Mouse (Mus musculus) cerebellum, postnatal 14 days (tissue): Measurements from ENCODE around the gene Tmem126b.

Experiments
- DNase-seq, 2 experiments: peaks; one replicate each; pipeline ENCODE4 v3.0.0; 2021; ENCODE audit warnings: mixed read lengths in 2 of 2

The Tmem126b gene

GRCm38 (mm10) chr7:90475793-90476312 is at the start of gene Tmem126b:
Gene Tmem126b, minus strand, starts transcription at chr7:90476001.
- peak; percentile 99 for DNase-seq

GRCm38 (mm10) chr7:90512293-90512692 is 36.5 kb upstream of the Tmem126b start:
- DNase-seq, result peak in 1 of 2 experiments; percentile 39

- DNase-seq, result peak in 1 of 2 experiments; percentile 4
Measured at GRCm38 (mm10) chr7:90508124-90508523, 32.3 kb upstream of the Tmem126b start.

DNA sequence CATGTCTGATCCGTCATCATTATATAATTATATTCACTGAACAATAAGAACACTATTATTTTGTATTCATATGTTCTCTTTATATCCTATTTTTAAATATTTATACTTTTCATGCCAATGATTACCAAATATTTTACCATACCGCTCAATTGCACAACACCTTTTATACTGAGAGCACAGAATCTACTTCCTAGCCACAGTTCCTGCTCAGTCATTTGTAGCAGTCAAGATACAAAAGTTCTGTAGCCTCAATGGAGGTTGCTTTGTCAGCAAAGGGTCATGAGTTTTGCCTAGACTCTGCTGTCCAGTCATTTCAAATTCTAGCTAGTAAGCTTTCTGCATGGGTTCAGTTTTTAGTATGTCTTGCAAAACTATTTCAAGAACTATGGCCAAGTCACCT is 6.8 kb upstream of the Tmem126b start:
- DNase-seq, result no peak

GRCm38 (mm10) chr7:90476313-90477245 is 778 bp upstream of the Tmem126b start, which contains the start of gene Dlg2:
Gene Dlg2, plus strand, starts transcription at chr7:90476672.
- peak; percentile 23 to 49 for DNase-seq

DNA sequence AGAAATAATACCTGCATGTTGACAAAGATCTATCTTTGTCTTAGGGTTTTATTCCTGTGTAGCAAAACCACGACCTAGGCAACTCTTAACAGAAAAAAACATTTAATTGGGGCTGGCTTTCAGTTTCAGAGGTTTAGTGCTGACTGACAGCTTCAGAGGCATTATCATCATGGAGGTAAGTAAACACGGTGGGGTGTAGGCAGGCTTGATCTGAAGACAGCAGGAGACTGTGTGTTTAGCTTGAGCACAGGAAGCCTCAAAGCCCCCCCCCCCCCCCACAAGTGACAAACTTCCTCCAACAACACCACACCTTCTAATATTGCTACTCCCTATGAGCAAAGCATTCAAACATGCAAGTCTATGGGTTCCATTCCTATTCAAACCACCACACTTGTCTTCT is 2.3 kb downstream of the Tmem126b start:
- DNase-seq, result no peak

- no peak for DNase-seq
Measured at GRCm38 (mm10) chr7:90461441-90461840, 14.4 kb downstream of the Tmem126b start.

GRCm38 (mm10) chr7:90460930-90461329 is 14.9 kb downstream of the Tmem126b start:
- DNase-seq, result peak in 1 of 2 experiments; percentile 38

DNA sequence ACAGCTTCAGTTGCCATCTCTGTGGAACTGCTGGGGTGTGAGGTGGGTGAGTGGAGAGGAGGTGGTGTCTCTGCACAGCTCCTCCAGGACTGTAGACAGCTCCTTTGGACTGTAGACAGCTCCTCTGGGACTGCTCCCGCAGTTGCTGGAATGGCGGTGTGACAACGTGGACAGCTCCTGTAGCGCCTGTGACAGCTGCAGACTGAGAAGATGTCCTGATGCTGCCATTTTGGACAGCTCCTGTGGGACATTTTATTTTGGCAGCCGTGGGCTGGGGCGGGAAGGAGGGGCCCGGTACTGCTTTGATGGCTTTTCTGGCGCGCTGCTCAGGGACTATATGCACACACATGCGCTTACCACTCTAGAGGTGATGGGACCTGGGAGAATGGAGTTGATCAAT is 15.5 kb downstream of the Tmem126b start:
- no peak for DNase-seq

- peak in 1 of 2 experiments; percentile 27 for DNase-seq
Measured at GRCm38 (mm10) chr7:90457517-90457916, 18.3 kb downstream of the Tmem126b start.

DNA sequence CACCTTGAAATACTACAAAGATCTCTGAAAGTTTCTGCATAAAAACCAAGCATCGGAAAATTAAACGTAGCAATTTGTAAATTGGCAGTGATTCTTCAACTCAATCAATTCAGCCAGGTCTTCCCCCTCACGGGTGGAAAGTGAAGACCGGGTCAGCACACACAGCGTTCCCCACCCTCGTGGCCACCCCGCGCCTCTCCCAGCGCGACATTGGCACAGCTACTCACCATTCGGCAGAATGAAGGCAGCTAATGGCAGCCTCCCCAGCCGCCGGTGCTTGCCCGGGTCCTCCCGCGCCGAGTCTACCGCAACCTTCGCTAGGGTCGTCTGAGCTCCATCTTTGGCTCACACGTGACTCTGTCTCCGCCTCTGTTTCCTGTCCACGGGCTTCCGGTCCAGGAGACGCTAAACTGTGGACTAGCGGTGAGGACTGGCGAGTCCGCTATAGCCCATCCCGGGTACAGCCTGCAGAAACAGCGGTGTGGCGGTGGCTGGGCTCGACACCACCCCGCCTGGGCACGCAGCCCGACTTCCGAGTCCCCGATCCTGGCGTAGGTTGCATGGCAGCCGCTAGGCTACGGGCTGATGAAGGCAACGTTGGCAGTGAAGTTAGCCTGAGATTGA is 18.8 kb downstream of the Tmem126b start, which contains the start of gene Tmem126a:
Gene Tmem126a (minus strand): TSS at position 385 of the 624 bp plus-strand sequence.
- peak; percentile 90 to 95 for DNase-seq

DNA sequence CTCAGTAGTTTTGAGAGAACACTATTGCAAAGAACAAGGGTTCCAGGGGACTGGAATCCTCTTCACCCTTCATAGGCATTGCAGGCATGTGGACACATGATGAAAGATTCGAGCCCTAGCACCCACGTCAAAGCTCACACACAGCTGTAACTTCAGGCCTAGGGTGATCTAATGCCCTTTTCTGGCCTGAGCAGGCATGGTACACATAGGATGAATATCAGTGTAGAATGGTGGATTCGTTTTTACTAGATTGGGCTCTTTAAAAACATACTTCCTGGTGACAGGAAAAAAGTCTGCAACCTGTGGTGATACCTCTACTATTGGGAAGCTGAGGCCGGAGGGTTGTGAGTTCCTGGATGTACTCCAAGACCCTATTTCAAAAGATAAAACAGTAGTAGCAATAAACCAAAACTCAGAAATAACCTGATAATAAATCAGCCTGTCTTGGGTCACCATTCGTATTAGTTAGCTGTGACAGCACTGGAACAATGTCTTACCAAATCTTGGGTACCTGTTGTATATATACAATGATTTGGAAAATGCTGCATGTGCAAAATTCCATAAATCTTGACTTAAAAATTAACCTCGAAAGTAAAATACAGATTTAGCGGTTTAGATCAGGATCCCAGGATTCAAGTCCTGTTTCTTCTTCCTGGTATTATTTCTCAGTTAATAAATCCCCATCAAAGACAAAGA is 19.5 kb downstream of the Tmem126b start:
- DNase-seq, result no peak

GRCm38 (mm10) chr7:90444206-90444605 is 31.6 kb downstream of the Tmem126b start:
- peak in 1 of 2 experiments; percentile 32 for DNase-seq

DNA sequence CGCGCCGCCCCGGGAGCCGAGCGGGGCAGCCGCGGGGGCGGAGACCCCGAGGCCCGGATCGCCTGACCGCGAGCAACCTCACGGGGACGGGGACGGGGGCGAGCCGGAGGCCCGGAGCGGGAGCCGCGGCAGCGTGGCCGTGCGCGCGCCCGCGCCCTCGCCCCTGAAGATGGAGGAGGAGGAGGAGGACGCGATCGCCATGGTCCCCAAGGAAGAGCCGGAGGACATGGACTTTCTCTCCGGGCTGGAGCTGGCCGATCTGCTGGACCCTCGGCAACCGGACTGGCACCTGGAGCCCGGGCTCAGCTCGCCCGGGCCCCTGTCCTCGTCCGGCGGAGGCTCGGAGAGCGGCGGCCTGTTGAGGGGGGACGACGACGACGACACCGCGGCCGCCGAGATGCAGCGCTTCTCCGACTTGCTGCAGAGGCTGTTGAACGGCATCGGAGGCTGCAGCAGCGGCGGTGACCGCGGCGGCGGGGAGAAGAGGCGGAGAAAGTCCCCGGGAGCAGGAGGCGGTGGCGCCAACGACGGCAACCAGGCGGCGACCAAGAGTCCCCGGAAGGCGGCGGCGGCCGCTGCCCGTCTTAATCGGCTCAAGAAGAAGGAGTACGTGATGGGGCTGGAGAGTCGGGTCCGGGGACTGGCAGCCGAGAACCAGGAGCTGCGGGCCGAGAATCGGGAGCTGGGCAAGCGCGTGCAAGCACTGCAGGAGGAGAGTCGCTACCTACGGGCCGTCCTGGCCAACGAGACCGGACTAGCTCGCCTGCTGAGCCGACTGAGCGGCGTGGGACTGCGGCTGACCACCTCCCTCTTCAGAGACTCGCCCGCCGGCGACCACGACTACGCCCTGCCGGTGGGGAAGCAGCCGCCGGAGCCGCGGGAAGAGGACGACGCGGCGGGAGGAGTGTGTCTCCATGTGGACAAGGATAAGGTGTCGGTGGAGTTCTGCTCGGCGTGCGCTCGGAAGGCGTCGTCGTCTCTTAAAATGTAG is 32.4 kb downstream of the Tmem126b start:
- DNase-seq, result peak; percentile 81 to 87

DNA sequence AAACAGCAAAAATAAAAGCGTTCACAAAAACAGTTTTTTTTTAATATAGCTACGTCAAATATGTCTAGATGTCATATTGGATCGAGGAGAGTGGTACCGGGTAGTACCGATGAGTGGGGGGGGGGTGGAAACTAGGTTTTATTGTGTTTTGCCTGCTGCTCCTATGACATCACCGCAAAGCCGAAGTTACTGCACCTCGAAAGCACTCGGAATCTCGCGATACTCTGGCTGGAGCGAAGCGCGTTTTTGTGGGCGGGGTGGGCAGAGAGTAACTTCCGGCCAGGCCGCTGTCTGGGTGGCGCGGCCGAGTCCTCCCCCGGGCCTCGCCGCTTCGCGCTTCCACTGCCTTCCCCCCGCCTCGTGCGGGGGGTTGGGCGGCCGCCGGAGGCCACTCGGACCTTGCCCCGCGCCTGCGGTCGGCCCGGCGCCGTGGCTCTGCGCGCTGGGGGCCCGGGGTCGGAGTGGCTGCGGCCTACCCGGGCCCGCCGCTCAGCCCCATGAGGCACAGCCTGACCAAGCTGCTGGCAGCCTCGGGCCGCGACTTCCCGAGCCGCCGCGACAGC is 33.2 kb downstream of the Tmem126b start, which contains the start of gene Crebzf:
Gene Crebzf (plus strand): TSS at position 212 of the 563 bp plus-strand sequence.
- DNase-seq, result peak; percentile 96 to 97

DNA sequence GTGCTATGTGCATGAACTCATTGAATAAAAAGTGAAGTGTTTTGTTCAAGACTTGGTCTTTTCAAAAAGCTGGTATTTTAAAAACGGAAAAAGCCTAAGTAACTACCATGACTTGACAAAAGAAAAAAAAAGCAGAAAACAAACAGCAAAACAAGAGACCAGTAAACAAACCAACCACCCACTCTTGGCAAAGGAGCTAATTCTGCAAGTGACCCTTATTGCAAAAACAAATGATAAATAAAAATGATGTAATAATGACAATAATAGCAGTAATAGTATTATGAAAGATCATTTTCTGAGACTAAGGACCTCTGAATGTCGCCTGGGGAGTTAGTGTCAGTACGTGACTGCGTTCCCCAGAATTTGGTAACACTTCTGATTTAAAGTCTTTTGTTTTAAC is 33.7 kb downstream of the Tmem126b start:
- DNase-seq, result no peak

DNA sequence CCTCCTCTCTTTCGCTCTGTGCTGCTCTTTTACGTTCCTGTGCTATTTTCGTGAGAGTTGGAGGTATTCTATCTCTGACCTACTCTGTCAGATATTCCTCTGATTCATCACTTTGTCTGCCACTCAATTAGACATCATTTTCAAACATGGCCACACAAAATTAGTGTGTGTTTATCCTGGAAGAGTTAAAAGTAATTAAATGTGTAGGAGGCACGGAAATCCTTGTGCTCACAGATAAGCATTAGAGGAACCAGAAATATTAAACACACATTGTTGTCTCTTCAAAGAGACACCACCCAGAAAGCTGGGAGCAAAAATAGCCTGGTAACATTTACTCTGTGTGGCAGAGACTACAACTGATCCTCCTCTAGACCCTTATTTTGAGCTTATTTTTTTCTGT is 35.8 kb downstream of the Tmem126b start:
- no peak for DNase-seq

DNA sequence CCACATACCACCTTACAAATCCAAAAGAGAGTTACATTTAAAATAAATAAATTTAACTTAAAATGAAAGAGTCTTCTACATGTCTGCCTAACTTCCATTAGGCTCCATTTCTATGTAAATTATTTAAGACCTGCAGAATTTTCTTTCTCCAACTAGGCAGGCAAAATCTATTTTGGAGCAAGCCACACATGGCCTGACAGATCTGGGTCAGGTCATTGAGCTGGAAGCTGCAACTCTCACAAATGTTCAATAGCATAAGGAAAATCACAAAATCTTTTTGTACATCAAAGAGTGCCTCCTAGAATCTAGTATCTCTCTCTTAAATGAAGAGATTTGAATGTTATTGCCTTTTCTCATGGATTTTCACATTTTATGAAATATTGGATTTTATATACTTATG is 43.6 kb downstream of the Tmem126b start:
- DNase-seq, result no peak

GRCm38 (mm10) chr7:90427006-90427405 is 48.8 kb downstream of the Tmem126b start:
- DNase-seq, result peak in 1 of 2 experiments; percentile 18

DNA sequence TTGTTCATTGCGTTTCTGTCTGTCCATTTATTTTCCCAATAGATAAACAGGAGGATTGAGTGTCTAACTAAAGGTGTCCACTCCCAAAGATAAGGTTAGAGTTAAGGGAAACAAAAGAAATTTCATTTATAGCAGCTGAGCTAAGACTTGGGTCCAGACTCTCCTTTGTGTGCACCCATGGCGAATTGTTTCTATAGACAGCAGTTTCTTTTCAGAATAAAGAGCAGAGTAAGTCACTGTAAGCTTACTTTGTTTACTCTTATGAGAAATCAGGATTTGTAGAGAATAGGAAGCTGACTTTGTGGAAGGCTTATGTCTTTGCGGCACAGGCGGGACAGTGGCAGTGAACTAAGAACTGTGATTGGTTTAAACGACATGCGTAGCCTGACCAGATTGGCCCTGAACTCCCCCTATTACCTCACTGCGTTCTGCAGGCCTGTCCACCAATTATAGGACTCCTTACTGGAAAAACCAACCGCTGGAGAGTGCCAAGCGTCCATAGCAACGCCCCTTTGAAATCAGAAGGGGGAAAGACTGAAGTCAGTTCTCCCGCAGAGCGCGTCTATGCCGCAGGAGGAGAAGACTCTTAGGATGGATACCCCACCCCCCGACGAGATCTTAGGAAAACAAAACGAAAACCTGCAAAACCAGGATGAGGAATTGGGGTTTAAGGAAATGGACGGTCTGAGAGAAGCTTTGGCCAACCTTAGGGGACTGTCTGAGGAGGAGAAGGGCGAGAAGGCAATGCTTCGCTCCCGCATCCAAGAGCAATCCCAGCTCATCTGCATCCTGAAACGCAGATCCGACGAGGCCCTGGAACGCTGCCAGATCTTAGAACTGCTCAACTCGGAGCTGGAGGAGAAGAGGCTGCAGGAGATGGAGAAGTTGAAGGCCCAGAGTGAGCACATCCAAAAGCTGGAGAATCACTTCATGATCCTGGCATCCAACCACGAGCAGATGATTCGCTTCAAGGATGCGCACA is 49.5 kb downstream of the Tmem126b start, which contains the start of gene Ccdc89:
Gene Ccdc89 (plus strand): TSS at position 558 of the 982 bp plus-strand sequence.
- DNase-seq, result peak; percentile 85 to 87
